Mouse (Mus musculus): ENCODE measurements around the gene Kcnd3. TPM values are rescaled to one million over a fixed set of nuclear protein-coding genes. Genes with fewer than 3 reads are reported as not detected.

The Kcnd3 gene
- polyA plus RNA-seq, 1 experiment from 2014 or later, result 15.9 TPM

DNA sequence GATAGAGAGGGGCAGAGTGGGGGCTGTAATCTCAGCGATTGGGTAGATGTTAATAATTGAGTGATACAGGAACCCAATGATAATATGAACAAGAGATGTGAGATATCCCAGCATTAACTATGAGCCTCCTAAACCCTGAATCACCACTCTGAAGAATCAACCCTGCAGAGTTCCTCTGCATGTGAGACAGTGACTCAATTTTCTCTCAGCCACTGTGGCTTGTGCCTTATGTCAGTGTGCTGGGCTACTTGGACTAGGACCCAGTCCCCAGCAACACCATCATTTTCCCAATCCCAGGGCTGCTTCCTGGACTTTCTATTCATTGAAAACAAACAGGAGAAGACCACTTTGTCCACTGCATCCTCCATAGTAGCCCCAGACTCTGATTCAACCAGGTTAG lies 139.6 kb downstream of the Kcnd3 start:
- WGBS, result 88% methylated on average over 1 of the region's 1 CpGs
- H3K27me3 ChIP-seq (ENCODE audit: control insufficient read depth, insufficient read depth, low read length), result no peaks in the 10 kb centered on the region
- peaks cover 15% of the 10 kb centered on the region for H3K4me1 ChIP-seq (ENCODE audit: control insufficient read depth, insufficient read depth, low read length)
- H3K4me3 ChIP-seq (replicated peaks; ENCODE audit: low read depth, low read length), result no peak overlapping the region
- H3K9ac ChIP-seq (replicated peaks; ENCODE audit: low read length), result no peak overlapping the region
- no peak overlapping the region for H3K27ac ChIP-seq (replicated peaks; ENCODE audit: low read depth, low read length)
- H3K36me3 ChIP-seq (ENCODE audit: control insufficient read depth, insufficient read depth, low read length), result no peaks in the 10 kb centered on the region
- DNase-seq, result no peak
- no peaks in the 10 kb centered on the region for H3K9me3 ChIP-seq (ENCODE audit: control insufficient read depth, low read length)
- no peak for ATAC-seq (ENCODE audit: low FRiP score, low TSS enrichment)
- no peak overlapping the region for H3K4me2 ChIP-seq (ENCODE audit: low read length)

DNA sequence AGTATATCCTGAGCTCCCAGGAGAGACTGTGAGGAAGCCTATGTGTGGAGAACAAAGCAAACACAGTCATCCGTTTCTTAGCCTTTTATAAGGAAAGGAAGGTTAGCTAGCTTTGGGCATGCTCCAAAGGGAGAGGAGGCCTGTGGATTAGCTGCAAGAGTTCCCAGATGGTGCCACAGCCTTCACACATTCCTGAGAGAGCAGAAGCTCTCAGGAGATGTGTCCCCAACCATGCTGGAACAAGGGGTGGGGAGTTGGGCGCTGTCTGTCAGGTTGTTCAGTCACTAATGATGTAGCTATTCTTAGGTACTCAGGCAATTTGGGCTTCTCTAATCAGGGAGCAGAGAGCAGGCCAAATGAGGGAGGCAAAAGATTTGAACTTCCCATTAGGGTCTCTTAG lies 140.1 kb downstream of the Kcnd3 start:
- Histone ChIP-seq H3K4me3 (replicated peaks; ENCODE audit: low read depth, low read length) (no peak overlapping the region), H3K27ac (replicated peaks; ENCODE audit: low read depth, low read length) (no peak overlapping the region), H3K4me1 (ENCODE audit: control insufficient read depth, insufficient read depth, low read length) (peaks cover 15% of the 10 kb centered on the region), H3K36me3 (ENCODE audit: control insufficient read depth, insufficient read depth, low read length) (no peaks in the 10 kb centered on the region), H3K9me3 (ENCODE audit: control insufficient read depth, low read length) (no peaks in the 10 kb centered on the region), H3K9ac (replicated peaks; ENCODE audit: low read length) (no peak overlapping the region), H3K4me2 (ENCODE audit: low read length) (no peak overlapping the region), H3K27me3 (ENCODE audit: control insufficient read depth, insufficient read depth, low read length) (no peaks in the 10 kb centered on the region)
- DNase-seq (no peak), ATAC-seq (ENCODE audit: low FRiP score, low TSS enrichment) (no peak)
- WGBS, result 63% methylated on average over 2 of the region's 2 CpGs

DNA sequence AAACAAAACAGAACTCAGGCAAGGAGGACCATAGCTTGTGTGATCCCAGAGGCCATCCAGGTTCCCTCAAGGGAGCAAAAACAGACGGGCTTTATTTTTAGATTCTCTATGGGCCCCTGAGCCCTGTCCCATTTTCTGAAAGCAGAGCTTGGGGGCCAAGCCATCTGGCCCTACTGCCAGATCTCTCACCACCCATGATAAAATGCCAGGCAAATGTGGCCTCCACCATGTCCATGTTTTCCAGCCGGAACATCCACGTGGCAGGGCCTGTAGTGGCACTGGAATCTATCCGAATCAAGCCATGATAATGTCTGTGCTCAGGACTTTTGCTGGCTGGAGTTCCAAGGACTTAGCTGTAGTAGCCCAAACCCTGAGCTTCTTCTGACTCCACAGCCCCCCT lies 148.4 kb downstream of the Kcnd3 start:
- no peak overlapping the region for H3K9ac ChIP-seq (replicated peaks; ENCODE audit: low read length)
- no peaks in the 10 kb centered on the region for H3K36me3 ChIP-seq (ENCODE audit: control insufficient read depth, insufficient read depth, low read length)
- H3K4me3 ChIP-seq (replicated peaks; ENCODE audit: low read depth, low read length), result no peak overlapping the region
- no peak overlapping the region for H3K4me2 ChIP-seq (ENCODE audit: low read length)
- WGBS, result 90% methylated on average over 4 of the region's 4 CpGs
- H3K27ac ChIP-seq (replicated peaks; ENCODE audit: low read depth, low read length), result no peak overlapping the region
- H3K4me1 ChIP-seq (ENCODE audit: control insufficient read depth, insufficient read depth, low read length), result no peaks in the 10 kb centered on the region
- H3K9me3 ChIP-seq (ENCODE audit: control insufficient read depth, low read length), result no peaks in the 10 kb centered on the region
- no peaks in the 10 kb centered on the region for H3K27me3 ChIP-seq (ENCODE audit: control insufficient read depth, insufficient read depth, low read length)
- DNase-seq, result no peak
- no peak for ATAC-seq (ENCODE audit: low FRiP score, low TSS enrichment)

DNA sequence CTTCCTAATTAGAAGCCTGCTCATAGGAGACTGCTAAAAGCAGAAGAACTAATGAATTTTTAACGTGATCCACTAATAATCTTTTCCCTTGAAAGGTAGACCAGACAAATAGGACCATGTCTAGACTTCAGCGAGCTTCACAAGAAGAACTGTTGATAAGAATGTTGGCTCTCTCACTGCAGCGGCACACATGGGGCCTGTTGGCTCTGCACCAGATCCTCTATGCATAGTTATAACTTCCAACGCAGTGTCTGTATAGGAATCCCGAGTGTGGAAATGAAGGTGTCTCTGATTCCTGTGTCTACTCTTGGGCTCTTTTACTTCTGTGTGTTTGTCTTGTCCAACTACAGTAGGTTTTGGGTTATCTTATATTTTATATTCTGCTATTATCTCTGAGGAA lies 150.8 kb downstream of the Kcnd3 start:
- Histone ChIP-seq H3K4me3 (replicated peaks; ENCODE audit: low read depth, low read length) (no peak overlapping the region), H3K9me3 (ENCODE audit: control insufficient read depth, low read length) (no peaks in the 10 kb centered on the region), H3K27ac (replicated peaks; ENCODE audit: low read depth, low read length) (no peak overlapping the region), H3K27me3 (ENCODE audit: control insufficient read depth, insufficient read depth, low read length) (no peaks in the 10 kb centered on the region), H3K4me2 (ENCODE audit: low read length) (no peak overlapping the region), H3K9ac (replicated peaks; ENCODE audit: low read length) (no peak overlapping the region), H3K36me3 (ENCODE audit: control insufficient read depth, insufficient read depth, low read length) (no peaks in the 10 kb centered on the region), H3K4me1 (ENCODE audit: control insufficient read depth, insufficient read depth, low read length) (no peaks in the 10 kb centered on the region)
- ATAC-seq (ENCODE audit: low FRiP score, low TSS enrichment) (no peak), DNase-seq (no peak)
- WGBS, result 85% methylated on average over 5 of the region's 5 CpGs

DNA sequence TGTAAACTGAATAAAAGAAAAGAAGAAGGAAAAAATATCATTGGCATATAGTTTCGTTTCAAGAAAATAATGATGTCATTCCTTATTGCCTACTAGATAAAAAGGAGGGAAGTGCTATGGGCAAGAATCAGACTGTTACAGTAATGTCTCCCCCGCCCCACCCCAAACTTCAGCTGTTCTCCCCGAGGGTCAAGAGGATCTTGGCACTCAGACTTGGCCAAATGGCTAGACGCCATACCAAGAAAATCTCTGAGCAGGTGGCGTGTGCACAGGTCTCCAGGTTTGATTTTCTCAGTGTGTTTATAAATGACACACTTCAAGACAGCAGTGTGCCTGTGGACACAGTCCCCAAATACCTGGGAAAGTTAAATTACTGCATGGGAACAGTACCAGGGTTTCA lies 153.6 kb downstream of the Kcnd3 start:
- H3K27me3 ChIP-seq (ENCODE audit: control insufficient read depth, insufficient read depth, low read length), result no peaks in the 10 kb centered on the region
- 85% methylated on average over 5 of the region's 5 CpGs for WGBS
- DNase-seq (no peak), ATAC-seq (ENCODE audit: low FRiP score, low TSS enrichment) (no peak)
- no peak overlapping the region for H3K9ac ChIP-seq (replicated peaks; ENCODE audit: low read length)
- H3K4me2 ChIP-seq (ENCODE audit: low read length), result no peak overlapping the region
- no peaks in the 10 kb centered on the region for H3K36me3 ChIP-seq (ENCODE audit: control insufficient read depth, insufficient read depth, low read length)
- no peak overlapping the region for H3K27ac ChIP-seq (replicated peaks; ENCODE audit: low read depth, low read length)
- no peaks in the 10 kb centered on the region for H3K4me1 ChIP-seq (ENCODE audit: control insufficient read depth, insufficient read depth, low read length)
- H3K9me3 ChIP-seq (ENCODE audit: control insufficient read depth, low read length), result no peaks in the 10 kb centered on the region
- no peak overlapping the region for H3K4me3 ChIP-seq (replicated peaks; ENCODE audit: low read depth, low read length)

DNA sequence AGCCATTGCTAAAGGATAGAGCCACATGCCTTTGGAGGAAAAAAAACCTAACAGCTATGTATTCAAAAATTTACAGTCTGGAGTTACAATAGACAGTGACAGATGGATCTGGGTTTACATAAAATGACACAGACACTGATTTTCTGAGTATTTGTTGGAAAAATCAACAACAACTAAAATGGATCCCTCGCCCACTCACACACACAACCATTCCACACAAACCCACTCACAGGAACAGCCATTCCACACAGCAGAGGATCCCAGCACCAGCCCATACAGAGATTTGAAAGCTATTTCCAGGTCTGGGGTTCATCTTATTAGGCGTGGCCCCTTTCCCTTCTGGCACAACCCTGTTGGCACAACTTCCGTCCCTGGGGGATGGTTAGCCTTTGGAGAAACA lies 156.7 kb downstream of the Kcnd3 start:
- ATAC-seq (ENCODE audit: low FRiP score, low TSS enrichment), result no peak

DNA sequence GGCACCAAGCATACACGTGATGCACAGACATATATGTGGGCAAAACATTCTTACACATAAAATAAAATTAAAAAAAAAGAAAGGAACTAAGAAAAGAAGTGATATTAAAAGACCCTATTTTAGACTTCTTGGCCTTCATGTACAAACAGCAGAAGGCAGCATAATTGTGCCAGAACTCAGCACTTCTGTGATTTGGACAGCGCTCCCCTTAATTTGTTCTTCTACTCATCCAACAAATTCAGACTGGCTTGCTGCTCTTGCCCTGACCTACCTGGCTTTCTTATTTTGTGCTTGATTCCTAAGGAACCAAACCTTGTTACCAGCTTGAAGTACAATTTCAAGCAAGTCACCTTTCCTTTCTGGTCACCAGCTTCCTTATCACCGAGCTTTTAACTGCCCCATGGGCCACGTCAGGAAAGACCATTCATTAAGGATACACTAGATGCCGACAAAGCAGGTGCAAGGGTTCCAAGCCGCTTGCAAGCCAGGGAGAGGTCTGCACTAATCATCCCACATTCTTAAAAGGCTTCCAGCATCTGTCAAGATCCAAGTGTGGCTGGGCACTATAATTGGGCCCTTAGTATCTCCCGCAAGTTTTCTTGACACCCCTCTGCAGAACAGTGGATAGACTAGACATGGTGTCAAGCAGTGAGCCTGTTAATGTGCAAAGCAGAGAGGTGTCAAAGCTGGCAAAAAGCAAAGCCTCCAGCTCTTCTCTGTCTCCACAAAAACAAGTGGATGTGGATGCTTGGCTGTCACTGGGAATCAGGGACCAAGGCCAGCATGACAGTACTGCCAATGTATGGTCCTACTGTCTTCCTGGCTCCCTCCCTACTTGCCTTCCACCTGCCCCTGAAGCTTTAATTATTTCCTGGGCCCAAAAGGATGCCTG lies 159.6 kb downstream of the Kcnd3 start:
- no peak overlapping the region for H3K4me3 ChIP-seq (replicated peaks; ENCODE audit: low read depth, low read length)
- H3K9ac ChIP-seq (replicated peaks; ENCODE audit: low read length), result no peak overlapping the region
- ATAC-seq (ENCODE audit: low FRiP score, low TSS enrichment) (no peak), DNase-seq (no peak)
- H3K36me3 ChIP-seq (ENCODE audit: control insufficient read depth, insufficient read depth, low read length), result no peaks in the 10 kb centered on the region
- no peaks in the 10 kb centered on the region for H3K27me3 ChIP-seq (ENCODE audit: control insufficient read depth, insufficient read depth, low read length)
- 81% methylated on average over 7 of the region's 7 CpGs for WGBS
- H3K4me1 ChIP-seq (ENCODE audit: control insufficient read depth, insufficient read depth, low read length), result no peaks in the 10 kb centered on the region
- H3K27ac ChIP-seq (replicated peaks; ENCODE audit: low read depth, low read length), result no peak overlapping the region
- H3K9me3 ChIP-seq (ENCODE audit: control insufficient read depth, low read length), result no peaks in the 10 kb centered on the region
- H3K4me2 ChIP-seq (ENCODE audit: low read length), result no peak overlapping the region

More for the DNA sequence above, 156.7 kb downstream of the Kcnd3 start:
- WGBS, result 89% methylated on average over 3 of the region's 3 CpGs
- no peak overlapping the region for H3K27ac ChIP-seq (replicated peaks; ENCODE audit: low read depth, low read length)
- DNase-seq, result no peak
- H3K4me3 ChIP-seq (replicated peaks; ENCODE audit: low read depth, low read length), result no peak overlapping the region
- no peaks in the 10 kb centered on the region for H3K9me3 ChIP-seq (ENCODE audit: control insufficient read depth, low read length)
- no peak overlapping the region for H3K4me2 ChIP-seq (ENCODE audit: low read length)
- H3K27me3 ChIP-seq (ENCODE audit: control insufficient read depth, insufficient read depth, low read length), result no peaks in the 10 kb centered on the region
- no peaks in the 10 kb centered on the region for H3K4me1 ChIP-seq (ENCODE audit: control insufficient read depth, insufficient read depth, low read length)
- no peak overlapping the region for H3K9ac ChIP-seq (replicated peaks; ENCODE audit: low read length)
- no peaks in the 10 kb centered on the region for H3K36me3 ChIP-seq (ENCODE audit: control insufficient read depth, insufficient read depth, low read length)

DNA sequence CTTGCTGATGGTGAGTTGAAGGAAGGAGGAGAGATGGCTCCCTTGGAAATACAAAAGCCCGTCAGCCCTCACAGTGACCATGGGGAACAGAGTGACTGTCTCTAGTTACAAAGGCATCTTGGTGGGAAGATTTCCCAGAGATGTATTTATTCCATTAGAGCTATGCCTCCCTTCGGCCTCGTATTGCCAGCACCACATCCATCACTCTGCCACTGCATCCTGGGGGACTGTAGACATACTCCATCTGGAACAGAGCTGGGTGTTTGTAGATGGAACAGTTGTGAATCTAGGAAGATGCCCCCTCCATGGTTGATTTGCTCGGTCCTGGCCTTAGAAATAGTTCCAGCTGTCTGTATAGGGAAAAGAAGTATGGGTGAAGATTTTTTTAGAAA lies 160.3 kb downstream of the Kcnd3 start:
- Histone ChIP-seq H3K9me3 (ENCODE audit: control insufficient read depth, low read length) (no peaks in the 10 kb centered on the region), H3K4me3 (replicated peaks; ENCODE audit: low read depth, low read length) (no peak overlapping the region), H3K4me2 (ENCODE audit: low read length) (no peak overlapping the region), H3K36me3 (ENCODE audit: control insufficient read depth, insufficient read depth, low read length) (no peaks in the 10 kb centered on the region), H3K27me3 (ENCODE audit: control insufficient read depth, insufficient read depth, low read length) (no peaks in the 10 kb centered on the region), H3K9ac (replicated peaks; ENCODE audit: low read length) (no peak overlapping the region), H3K4me1 (ENCODE audit: control insufficient read depth, insufficient read depth, low read length) (no peaks in the 10 kb centered on the region), H3K27ac (replicated peaks; ENCODE audit: low read depth, low read length) (no peak overlapping the region)
- ATAC-seq (ENCODE audit: low FRiP score, low TSS enrichment) (no peak), DNase-seq (no peak)
- WGBS, result 82% methylated on average over 4 of the region's 4 CpGs

Data from midbrain, embryonic 14.5 days (tissue).